Mouse (Mus musculus) bone marrow, adult 2 months (tissue): ENCODE data around the gene Arhgap29.

ENCODE experiments used
- CTCF ChIP-seq: fragments of 200-500 bp; IDR thresholded peaks from 2 replicates; pipeline ENCODE4 v1.5.1; 2011; ENCODE audit warnings: low read length, control low read depth; ENCODE audit not compliant: control insufficient read depth, insufficient read depth
- POLR2A ChIP-seq: fragments of 200-500 bp; IDR thresholded peaks from 2 replicates; pipeline ENCODE4 v1.6.1; 2011; ENCODE audit warnings: low read depth, mild to moderate bottlenecking, control low read depth, low read length, borderline replicate concordance; ENCODE audit not compliant: control insufficient read depth

- TF ChIP-seq CTCF (no peak), POLR2A (no peak)
These were observed 96.8 kb downstream of the Arhgap29 start for GRCm38 (mm10) chr3:122049158-122049557.
